Mouse (Mus musculus) kidney, postnatal 36 days (tissue): Measurements from ENCODE around the gene Myt1l.

Experiments
- DNase-seq, 2 experiments: peaks; one replicate each; pipeline ENCODE4 v3.0.0; 2021 to 2022; ENCODE audit warnings: mixed read lengths in 2 of 2

Gene Myt1l

GRCm38 (mm10) chr12:29671984-29672383 is 143.8 kb downstream of the Myt1l start:
- no peak for DNase-seq

- DNase-seq: peak; percentile 41 to 73
Measured at GRCm38 (mm10) chr12:29675594-29676362, 147.6 kb downstream of the Myt1l start.

DNA sequence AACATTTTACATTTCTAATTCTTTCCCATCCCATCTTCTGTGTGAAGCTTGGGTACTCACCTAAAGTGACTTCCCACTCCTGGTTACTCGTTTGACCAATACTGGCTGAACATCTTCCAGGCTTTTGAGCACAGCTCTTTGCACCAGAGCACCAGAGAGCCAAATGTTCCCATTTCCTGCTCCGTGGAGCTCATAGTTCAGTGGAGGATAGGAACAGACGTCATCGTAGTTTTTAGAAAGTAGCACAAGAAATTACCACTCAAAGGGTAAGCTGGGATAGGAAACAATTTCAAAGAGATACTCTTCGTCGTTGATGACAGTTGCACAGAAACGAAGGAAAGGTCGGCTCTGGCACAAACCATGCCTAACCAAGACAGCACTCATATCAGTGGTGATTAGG is 154.2 kb downstream of the Myt1l start:
- no peak for DNase-seq

- DNase-seq: no peak
Measured at GRCm38 (mm10) chr12:29682946-29683345, 154.8 kb downstream of the Myt1l start.

- no peak for DNase-seq
Measured at GRCm38 (mm10) chr12:29686241-29686640, 158.1 kb downstream of the Myt1l start.

GRCm38 (mm10) chr12:29691566-29691965 is 163.4 kb downstream of the Myt1l start:
- DNase-seq: no peak

DNA sequence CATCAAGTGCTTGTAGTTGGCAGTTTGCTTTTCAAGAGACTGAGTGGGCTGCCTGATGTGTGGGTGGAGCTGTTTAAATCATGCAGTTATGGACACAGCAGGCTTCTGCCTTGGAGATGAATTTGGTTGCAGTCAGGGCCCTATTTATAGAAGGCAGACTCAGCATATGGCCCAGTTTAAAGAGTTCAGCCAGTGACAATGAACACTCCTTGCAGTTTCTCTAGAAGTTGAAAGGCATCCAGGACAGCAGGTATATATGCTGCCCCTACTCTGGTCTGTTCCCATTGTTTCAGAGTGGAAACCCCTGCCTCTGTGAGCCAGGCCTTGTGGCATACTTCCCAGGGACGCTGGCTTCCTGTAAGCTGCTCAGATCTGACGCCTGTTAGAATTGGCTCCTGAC is 167.0 kb downstream of the Myt1l start:
- no peak for DNase-seq

DNA sequence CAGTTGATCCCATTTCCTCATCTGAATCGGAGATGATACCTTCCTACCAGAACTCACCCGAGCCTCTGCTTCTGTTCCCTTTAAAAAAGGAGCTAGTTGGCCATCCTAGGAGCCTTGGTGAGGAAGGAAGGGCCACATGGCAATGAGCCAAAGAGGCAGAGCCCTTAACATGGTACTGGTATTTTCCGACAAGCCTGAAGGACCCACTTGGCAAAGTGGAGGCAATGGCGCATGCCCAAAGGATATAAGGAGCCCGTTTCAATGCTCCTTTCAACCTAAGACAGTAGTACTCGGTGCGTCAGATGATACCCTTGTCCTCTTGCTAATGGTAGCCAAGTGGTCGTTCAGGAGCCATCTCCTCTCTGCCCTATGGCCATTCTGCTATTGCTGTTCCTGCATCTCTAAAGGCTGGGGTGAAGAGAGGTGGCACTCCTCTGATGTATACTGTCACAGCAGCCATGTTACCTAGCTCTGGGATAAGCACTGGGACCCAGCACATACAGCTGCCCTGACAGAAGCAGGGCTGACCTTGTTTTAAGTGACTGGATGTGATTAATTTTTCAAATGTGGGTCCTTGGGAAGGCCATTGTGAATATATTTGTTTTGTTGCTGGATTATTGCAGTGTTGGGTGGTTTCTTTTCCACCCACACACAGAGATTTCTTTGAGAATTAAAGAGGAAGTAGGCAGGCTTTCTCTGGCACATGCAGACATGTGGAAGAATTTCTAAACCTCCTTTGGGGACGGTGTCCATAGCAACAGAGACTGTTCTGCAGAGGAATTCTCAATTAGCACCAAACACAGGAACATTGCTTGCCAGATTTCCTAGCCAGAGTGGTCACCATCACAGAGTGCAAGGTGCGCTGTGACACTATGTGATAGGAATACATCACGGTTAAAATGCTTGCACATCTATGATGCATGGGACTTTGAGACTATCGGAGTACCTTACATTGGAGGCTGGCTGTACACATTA is 169.6 kb downstream of the Myt1l start:
- no peak for DNase-seq

- no peak for DNase-seq
Measured at GRCm38 (mm10) chr12:29698541-29698940, 170.4 kb downstream of the Myt1l start.

DNA sequence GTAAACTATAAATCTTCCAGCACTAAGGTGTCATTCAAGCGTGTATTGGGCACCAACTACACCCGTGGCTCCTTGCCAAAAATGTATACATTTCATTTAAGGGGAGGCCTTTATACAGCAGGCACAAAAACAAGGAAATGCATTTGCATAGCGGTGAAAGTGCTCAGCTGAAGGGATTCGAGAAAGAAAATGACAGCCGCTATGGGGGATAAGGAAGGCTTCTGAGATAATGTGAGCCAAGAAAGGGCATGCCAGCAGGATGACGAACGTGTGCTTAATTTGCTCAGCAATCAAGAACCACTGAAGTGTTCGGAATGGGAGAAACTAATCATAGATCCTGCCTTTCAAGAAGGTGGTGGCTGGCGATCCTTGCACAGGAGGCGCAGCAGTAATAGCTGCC is 170.8 kb downstream of the Myt1l start:
- no peak for DNase-seq

- DNase-seq: no peak
Measured at GRCm38 (mm10) chr12:29699386-29699785, 171.2 kb downstream of the Myt1l start.

DNA sequence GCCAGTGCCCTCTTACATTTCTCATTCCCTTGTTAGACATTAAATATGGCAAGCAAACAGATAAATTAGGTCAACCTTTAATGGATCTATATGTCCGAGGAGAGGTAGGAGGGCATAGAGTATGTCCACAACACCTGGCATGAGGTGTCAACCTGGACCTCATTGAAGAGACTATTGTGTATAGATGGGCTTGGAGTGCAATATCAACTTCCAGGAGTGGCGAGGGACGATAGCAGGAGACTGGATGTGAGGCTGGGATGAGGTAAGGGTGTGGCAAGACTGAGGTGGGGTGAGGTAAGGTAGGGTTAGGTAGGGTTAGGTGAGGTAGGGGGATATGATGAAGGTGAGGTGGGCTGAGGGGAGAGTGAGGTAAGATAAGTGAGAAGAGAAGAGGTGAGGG is 171.8 kb downstream of the Myt1l start:
- DNase-seq: no peak

GRCm38 (mm10) chr12:29701076-29701475 is 172.9 kb downstream of the Myt1l start:
- no peak for DNase-seq

DNA sequence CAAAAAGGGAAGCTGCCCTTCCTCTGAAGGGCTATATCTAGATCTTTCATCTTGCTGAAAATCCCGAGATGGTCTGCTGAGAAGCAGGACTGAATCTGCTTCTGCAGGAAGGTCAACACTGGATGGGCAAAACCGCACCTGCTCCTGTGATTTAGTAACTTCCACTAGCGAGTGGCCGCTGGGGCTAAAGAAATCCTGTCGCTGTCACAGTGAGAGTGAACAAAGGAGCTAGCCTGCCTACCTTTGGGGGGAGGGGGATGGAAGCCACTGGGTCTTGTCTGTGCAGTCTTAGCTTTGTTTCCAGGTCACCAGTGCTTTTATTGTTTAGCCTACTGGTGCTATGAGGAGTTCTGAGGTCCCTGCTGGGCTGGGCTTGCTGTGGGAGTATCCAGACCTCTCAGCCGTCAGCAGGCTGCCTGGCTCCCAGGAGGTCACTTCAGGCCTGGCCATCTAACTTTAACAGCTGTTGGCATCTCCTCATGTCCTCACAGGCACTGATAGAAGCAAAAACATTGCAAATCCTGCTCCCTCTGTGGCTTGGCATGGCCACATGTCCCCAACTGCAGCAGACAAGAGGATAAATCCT is 173.6 kb downstream of the Myt1l start:
- DNase-seq: no peak

GRCm38 (mm10) chr12:29702626-29703025 is 174.4 kb downstream of the Myt1l start:
- DNase-seq: peak; percentile 19 to 60

GRCm38 (mm10) chr12:29703541-29703940 is 175.4 kb downstream of the Myt1l start:
- DNase-seq: no peak

DNA sequence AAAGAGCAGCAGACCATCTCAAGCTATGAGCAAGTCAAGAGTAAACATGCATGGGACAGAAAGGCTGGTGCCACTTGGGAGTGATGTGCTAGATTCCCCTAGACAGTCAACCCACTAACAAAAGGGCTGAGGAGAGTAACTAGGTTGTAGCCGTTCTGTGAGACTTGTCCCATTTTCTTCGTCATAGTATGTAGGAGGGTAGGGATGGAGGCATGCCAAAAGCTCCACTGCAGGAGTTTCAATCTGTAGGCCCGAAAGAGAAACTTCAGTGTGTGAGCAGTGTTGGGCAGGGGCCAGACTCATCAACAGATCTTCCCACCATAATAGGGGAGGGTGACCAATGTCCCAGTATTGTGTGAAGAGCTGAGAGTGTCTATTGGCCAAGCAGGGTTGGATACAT is 178.9 kb downstream of the Myt1l start:
- no peak for DNase-seq

- DNase-seq: no peak
Measured at GRCm38 (mm10) chr12:29708166-29708565, 180.0 kb downstream of the Myt1l start.

DNA sequence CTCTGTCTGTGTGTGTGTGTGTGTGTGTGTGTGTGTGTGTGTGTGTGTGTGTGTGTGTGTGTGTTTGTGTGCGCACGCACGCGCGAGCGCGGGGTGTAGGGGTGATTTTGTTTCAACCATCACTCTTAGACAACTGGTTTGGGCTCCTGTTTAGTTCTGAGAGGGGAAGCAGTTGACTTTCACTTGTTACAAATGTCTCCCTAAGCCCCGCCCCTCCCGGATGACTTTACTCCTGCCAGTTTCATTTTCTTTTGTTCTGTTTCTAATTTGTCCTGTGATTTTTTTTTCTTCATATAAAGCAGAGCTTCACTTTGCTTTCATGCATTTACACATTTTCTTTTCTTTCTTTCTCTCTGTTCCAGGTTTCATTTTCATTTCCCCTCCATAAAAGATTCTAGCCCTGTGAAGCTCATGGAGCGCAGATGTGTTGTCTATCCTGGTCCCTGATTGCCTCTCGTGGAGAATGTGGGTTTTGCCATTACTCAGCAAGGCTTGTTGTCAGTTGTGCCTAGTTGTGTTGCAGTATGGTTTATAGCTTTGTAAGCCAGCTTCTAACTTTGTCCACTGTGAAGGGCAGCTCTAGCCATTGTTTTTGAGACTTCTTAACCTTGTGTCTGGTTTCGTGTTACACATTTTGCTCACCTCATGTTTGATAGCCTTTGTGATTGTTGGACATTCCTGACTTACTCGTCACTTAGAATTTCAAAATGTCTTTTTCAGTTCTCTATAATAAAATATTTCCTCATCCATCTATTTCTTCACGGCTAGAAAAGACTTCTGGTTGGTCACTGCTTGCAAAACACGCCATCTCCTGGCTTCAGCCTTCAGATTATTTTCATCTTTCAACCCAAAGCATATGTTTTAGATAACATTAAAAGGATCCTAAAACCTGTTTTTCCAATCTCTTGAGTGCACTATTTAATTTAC is 184.9 kb downstream of the Myt1l start:
- DNase-seq: no peak

DNA sequence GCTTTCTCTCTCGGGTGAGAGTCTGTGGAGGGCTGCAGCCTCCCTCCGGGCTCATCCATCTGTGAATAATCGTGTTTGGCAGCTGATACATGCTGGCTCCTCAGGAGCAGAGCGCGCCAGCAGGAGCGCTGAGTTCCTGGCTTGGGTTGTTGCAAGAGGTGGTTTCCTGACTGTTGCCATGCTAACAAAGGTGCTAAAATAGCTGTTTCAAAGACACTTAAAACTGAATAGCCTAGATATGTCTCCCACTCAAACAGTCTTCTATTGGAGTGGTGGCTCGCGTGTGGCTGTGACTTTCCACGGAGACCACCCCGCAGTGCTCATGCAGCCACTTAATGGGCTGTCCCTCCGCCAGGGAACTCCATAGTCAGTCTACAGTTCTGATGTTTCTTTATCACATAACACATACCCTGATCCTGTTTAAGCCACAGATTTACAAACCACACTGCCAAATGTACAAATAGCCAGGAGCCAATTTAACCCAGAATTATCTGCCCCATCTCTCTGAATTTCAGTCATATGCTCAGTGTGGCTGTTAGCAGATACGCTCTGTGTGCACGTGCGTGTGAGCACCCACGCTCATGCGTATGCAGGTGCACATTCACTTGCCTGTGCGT is 195.6 kb downstream of the Myt1l start:
- DNase-seq: no peak

- no peak for DNase-seq
Measured at GRCm38 (mm10) chr12:29728294-29728693, 200.1 kb downstream of the Myt1l start.
